Mouse (Mus musculus) hindbrain, embryonic 14.5 days (tissue): ENCODE data around the gene Med12l. TPM values are rescaled to one million over a fixed set of nuclear protein-coding genes. Genes with fewer than 3 reads are reported as not detected.
"Not testable (repeated sequence)": the region's sequence is repeated elsewhere in the genome, so short reads cannot be mapped to it uniquely, and the experiment has no call there.

Experiments used
- ATAC-seq: fragments of 200-750 bp; cut with Nextera tagmentation; 2 replicates; pipeline ENCODE4 v1.8.0; 2017; ENCODE audit warnings: moderate number of reproducible peaks, mild to moderate bottlenecking, moderate TSS enrichment, moderate library complexity; ENCODE audit not compliant: low FRiP score
- DNase-seq: peaks from one replicate; pipeline ENCODE4 v3.0.0-alpha.2; 2015; ENCODE audit warnings: low spot score
- H3K27ac ChIP-seq: fragments of 300-500 bp; sonication (generic); 2 replicates; pipeline ENCODE4 v1.5.1; 2014; ENCODE audit warnings: mild to moderate bottlenecking, moderate library complexity
- H3K27me3 ChIP-seq: fragments of 300-500 bp; sonication (generic); 2 replicates; pipeline ENCODE4 v1.6.1; 2014; ENCODE audit warnings: mild to moderate bottlenecking, low read length, mixed read lengths; ENCODE audit not compliant: control insufficient read depth, insufficient read depth
- H3K36me3 ChIP-seq: fragments of 300-500 bp; sonication (generic); replicated peaks from 2 replicates; pipeline ENCODE4 v1.6.1; 2014; ENCODE audit not compliant: control insufficient read depth, insufficient read depth
- H3K4me1 ChIP-seq: fragments of 300-500 bp; sonication (generic); replicated peaks from 2 replicates; pipeline ENCODE4 v1.6.1; 2014; ENCODE audit warnings: antibody characterized with exemption, low read length, mixed read lengths; ENCODE audit not compliant: control insufficient read depth, insufficient read depth
- H3K4me2 ChIP-seq: fragments of 300-500 bp; sonication (generic); replicated peaks from 2 replicates; pipeline ENCODE4 v1.6.1; 2014; ENCODE audit warnings: mild to moderate bottlenecking, moderate library complexity
- H3K4me3 ChIP-seq: fragments of 300-500 bp; sonication (generic); replicated peaks from 2 replicates; pipeline ENCODE4 v1.5.1; 2014; ENCODE audit warnings: mild to moderate bottlenecking, low read length
- H3K9ac ChIP-seq: fragments of 300-500 bp; sonication (generic); 2 replicates; pipeline ENCODE4 v1.6.1; 2014
- H3K9me3 ChIP-seq: fragments of 300-500 bp; sonication (generic); 2 replicates; pipeline ENCODE4 v1.6.1; 2016; ENCODE audit warnings: low read length; ENCODE audit not compliant: control insufficient read depth
- WGBS: fragments of 180-500 bp; shearing (Covaris S2); extraction: QIAGEN DNeasy Blood & Tissue Kit; methylation state at CpG from one replicate; pipeline ENCODE4 v1.1.7; 2014; 5-methylcytosine and 5-hydroxymethylcytosine counted together
- polyA plus RNA-seq: library from polyadenylated mRNA; unstranded; fragments of >200 nt; fragmentation: Nextera tagmentation; extraction: Ambion mirVana; gene quantifications from 2 replicates; pipeline ENCODE4 v1.2.1, GENCODE M21; 2014

Gene Med12l
- polyA plus RNA-seq, 1 experiment from 2014 or later, result 7.4 TPM

DNA sequence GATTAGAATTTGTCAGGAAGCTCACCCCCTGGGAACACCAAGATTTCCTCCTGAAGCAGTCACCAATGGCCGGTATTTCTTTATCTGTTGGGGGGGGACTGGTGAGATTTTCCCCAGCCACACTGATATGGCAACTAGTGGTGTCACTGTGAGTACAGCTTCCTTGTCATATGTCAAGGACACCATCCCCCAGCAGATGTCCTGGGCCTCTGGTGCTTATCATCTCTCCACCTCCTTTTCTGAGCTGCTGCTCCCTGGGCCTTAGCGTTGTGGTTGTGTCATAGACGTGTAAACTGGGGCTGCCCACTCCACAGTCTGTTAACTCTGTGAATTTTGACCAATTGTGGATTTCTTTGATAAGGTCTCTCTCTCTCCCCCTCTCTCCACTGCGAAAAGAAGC lies 98.8 kb downstream of the Med12l start:
- Histone ChIP-seq H3K9me3 (no peaks in the 10 kb centered on the region), H3K36me3 (no peaks in the 10 kb centered on the region), H3K4me1 (no peaks in the 10 kb centered on the region), H3K4me3 (no peak overlapping the region), H3K27me3 (no peaks in the 10 kb centered on the region), H3K4me2 (no peak overlapping the region), H3K27ac (no peak overlapping the region), H3K9ac (no peak overlapping the region)
- DNase-seq, result no peak
- no peak for ATAC-seq
- WGBS, result 83% methylated on average over 4 of the region's 4 CpGs

DNA sequence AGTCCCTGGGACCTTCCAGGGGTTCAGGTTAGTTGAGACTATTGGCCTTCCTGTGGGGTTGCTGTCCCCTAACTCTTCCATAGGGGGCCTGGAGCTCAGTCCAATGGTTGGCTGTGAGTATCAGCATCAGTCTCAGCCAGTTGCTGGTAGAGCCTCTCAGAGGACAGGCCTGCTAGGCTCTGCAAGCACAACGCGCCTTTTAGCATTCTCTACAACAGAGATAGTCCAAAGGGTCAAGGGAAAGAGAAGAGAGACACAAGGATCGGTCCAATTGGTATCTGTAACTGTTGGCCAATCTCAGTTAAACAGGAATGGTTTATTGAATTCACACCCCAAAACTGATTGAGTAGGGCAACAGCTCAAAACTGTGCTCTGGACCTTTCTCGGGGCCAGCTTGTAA lies 101.8 kb downstream of the Med12l start:
- Histone ChIP-seq H3K4me2 (no peak overlapping the region), H3K27me3 (no peaks in the 10 kb centered on the region), H3K27ac (no peak overlapping the region), H3K4me1 (no peaks in the 10 kb centered on the region), H3K9me3 (no peaks in the 10 kb centered on the region), H3K4me3 (no peak overlapping the region), H3K9ac (no peak overlapping the region), H3K36me3 (no peaks in the 10 kb centered on the region)
- WGBS, result 98% methylated on average over 4 of the region's 4 CpGs
- no peak for ATAC-seq
- no peak for DNase-seq

DNA sequence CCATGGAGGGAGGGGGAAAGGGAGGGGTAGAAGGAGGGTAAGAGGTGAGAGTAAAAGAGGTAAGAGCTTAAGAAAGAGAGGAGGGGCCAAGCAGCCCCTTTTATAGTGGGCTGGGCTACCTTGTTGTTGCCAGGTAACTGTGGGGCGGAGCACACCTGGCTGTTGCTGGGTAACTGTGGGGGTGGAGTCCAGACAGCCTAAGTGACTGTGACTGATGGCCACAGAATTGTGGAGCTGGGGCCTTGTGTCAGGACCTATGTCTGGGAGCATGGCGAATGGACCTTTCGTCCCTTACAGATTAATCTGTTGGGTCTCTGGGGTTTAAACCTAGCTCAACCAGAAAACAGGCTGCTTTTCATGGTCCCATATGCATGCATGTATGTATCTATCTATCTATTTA lies 104.2 kb downstream of the Med12l start:
- H3K4me1 ChIP-seq, DNase-seq, H3K27me3 ChIP-seq, H3K4me2 ChIP-seq, H3K9ac ChIP-seq, H3K4me3 ChIP-seq, ATAC-seq, H3K36me3 ChIP-seq, H3K27ac ChIP-seq, H3K9me3 ChIP-seq: not testable (repeated sequence)
- 83% methylated on average over 3 of the region's 3 CpGs for WGBS

DNA sequence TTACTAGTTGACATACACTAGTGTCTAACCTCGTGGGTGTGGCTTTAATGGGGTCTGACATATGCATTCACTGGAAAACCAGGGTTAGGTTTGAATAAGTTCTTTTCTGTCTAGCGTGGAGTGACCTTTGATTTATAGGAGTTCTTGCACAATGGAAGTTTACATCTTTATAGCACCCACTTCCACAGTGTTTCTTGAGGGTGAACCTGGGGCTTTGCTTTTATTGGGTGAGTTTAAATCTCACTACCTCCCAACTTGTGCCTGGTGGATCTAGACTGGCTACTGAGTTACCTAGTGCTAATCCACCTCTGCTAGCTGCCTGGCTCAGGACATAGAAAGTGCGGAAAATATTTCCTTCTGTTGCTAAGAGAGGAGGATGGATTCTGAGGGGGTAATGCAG lies 106.3 kb downstream of the Med12l start:
- Histone ChIP-seq H3K4me1 (no peaks in the 10 kb centered on the region), H3K4me3 (no peak overlapping the region), H3K27ac (no peak overlapping the region), H3K27me3 (no peaks in the 10 kb centered on the region), H3K4me2 (no peak overlapping the region), H3K9me3 (no peaks in the 10 kb centered on the region), H3K9ac (no peak overlapping the region), H3K36me3 (peaks cover 13% of the 10 kb centered on the region; the same call in 1 of the 2 replicates)
- 88% methylated on average over 3 of the region's 3 CpGs for WGBS
- ATAC-seq (no peak), DNase-seq (no peak)

DNA sequence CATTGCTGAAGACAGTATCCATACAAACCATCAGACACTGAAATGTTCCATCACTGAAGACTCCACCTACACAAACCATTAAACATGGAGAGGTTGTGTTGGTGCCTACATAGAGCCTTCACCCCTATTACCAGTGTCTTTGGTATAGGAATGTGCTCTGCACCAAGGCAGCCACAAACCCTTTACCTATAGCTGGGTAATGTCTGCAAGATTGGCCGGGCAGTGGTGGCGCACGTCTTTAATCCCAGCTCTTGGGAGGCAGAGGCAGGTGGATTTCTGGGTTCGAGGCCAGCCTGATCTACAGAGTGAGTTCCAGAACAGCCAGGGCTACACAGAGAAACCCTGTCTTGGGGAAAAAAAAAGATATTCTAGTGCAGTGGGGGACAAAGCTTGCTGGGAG lies 107.7 kb downstream of the Med12l start:
- H3K4me1 ChIP-seq, H3K9ac ChIP-seq, H3K4me2 ChIP-seq, ATAC-seq, DNase-seq, H3K9me3 ChIP-seq, H3K27ac ChIP-seq, H3K27me3 ChIP-seq, H3K4me3 ChIP-seq: not testable (repeated sequence)
- WGBS, result 94% methylated on average over 4 of the region's 4 CpGs
- H3K36me3 ChIP-seq, result peaks cover 13% of the 10 kb centered on the region; the same call in 1 of the 2 replicates

DNA sequence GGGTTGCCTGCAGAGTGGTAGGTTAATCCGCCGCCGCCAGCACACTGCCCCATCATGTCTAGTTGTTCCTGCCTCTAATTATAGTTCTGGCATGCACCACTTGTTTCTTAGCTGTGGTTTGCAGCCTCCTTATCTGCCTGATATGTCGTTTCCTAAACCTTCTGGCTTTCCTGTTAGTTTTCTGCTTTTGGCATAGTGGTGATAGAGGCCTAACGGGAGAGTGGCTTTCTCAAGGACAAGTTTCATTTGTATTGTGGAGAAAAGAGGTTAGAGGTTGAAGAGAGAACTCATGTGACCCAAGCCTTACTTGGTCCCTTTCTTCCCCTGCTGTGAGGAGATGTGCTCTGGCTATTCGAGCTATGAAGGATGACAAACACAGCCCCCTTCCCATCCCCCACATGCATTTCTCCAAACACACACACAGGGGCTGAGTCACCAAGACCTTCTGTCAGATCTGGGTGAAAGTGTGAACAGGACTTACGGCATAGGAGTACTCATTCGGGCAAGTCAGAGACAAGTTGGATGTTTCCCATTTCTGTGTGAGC lies 108.4 kb downstream of the Med12l start:
- Histone ChIP-seq H3K27me3 (no peaks in the 10 kb centered on the region), H3K4me3 (no peak overlapping the region), H3K4me1 (no peaks in the 10 kb centered on the region), H3K4me2 (no peak overlapping the region), H3K27ac (no peak overlapping the region), H3K9ac (no peak overlapping the region), H3K9me3 (no peaks in the 10 kb centered on the region), H3K36me3 (peaks cover 13% of the 10 kb centered on the region; the same call in 1 of the 2 replicates)
- 91% methylated on average over 8 of the region's 8 CpGs for WGBS
- DNase-seq (no peak), ATAC-seq (no peak)

DNA sequence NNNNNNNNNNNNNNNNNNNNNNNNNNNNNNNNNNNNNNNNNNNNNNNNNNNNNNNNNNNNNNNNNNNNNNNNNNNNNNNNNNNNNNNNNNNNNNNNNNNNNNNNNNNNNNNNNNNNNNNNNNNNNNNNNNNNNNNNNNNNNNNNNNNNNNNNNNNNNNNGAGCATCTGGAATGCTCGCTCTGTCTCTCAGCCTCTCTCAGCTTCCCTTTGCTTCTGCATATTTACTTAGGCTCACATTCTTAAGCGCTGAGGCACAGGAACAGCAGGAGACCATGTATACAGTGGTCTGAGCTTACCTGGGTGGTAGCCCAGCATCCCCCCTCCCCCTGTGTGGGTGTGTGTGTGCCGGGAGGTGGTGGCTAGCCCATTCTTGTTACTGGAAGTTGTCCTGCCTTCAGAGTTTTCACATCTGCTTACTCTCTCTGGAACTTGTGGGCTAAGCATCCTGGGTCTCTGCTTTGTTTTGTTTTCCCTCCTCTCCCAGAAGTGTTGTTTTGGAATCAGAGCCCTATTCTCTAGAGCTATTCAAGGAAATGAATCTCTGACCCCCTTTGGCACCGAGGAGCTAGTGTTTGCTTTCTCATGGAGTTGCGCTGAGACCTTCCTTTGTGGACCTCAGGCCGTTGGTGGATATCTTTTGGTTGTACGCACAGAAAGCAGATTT lies 115.6 kb downstream of the Med12l start:
- Histone ChIP-seq H3K9ac (no peak overlapping the region), H3K27ac (no peak overlapping the region)
- no peak for DNase-seq

GRCm38 (mm10) chr3:59121780-59122449 lies 116.3 kb downstream of the Med12l start:
- H3K9ac ChIP-seq, result no peak overlapping the region
- no peaks in the 10 kb centered on the region for H3K36me3 ChIP-seq
- H3K4me1 ChIP-seq, result no peaks in the 10 kb centered on the region
- no peak overlapping the region for H3K4me3 ChIP-seq
- H3K9me3 ChIP-seq, result no peaks in the 10 kb centered on the region
- ATAC-seq (no peak), DNase-seq (no peak)
- H3K4me2 ChIP-seq, result no peak overlapping the region
- H3K27ac ChIP-seq, result no peak overlapping the region
- no peaks in the 10 kb centered on the region for H3K27me3 ChIP-seq
- WGBS, result 66% methylated on average over 7 of the region's 7 CpGs

More for the DNA sequence above, 115.6 kb downstream of the Med12l start:
- peak; percentile 24; the same call in 1 of the 2 replicates for ATAC-seq
- H3K4me2 ChIP-seq, result no peak overlapping the region
- WGBS, result 32% methylated on average over 7 of the region's 7 CpGs
- no peaks in the 10 kb centered on the region for H3K36me3 ChIP-seq
- no peaks in the 10 kb centered on the region for H3K4me1 ChIP-seq
- no peaks in the 10 kb centered on the region for H3K9me3 ChIP-seq
- H3K4me3 ChIP-seq, result no peak overlapping the region
- H3K27me3 ChIP-seq, result no peaks in the 10 kb centered on the region

DNA sequence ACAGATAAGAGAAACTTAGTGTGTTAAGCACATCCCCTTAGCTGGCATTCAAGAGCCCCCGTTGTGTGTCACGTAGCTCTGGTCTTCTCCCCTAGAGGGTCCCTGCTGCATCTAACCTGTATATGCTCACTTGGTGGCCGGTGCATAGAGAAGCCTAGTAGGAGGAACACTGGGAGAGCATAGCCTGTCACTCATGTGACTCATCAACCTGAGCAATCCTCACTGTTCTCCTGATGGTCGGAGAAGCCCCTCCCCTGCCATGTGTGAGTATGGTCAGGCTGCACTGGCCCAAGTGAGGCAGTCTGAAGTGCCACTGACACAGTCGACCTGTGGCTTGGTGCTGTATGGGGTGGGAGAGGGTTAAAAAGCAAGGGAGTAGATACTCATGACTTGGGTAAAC lies 119.4 kb downstream of the Med12l start:
- Histone ChIP-seq H3K4me2 (no peak overlapping the region), H3K9me3 (no peaks in the 10 kb centered on the region), H3K36me3 (no peaks in the 10 kb centered on the region), H3K4me1 (no peaks in the 10 kb centered on the region), H3K27me3 (no peaks in the 10 kb centered on the region), H3K27ac (no peak overlapping the region), H3K9ac (no peak overlapping the region), H3K4me3 (no peak overlapping the region)
- DNase-seq, result no peak
- ATAC-seq, result no peak
- 73% methylated on average over 5 of the region's 5 CpGs for WGBS
